Mouse (Mus musculus): ENCODE data around the gene Ubqln3. TPM values are rescaled to one million over a fixed set of nuclear protein-coding genes. Genes with fewer than 3 reads are reported as not detected.

Ubqln3 gene
- polyA plus RNA-seq (2012; rRNA removed) = not detected in 2 replicates

GRCm38 (mm10) chr7:104143179-104143578 is at the start of gene Ubqln3:
Gene Ubqln3, minus strand, starts transcription at chr7:104143279.

GRCm38 (mm10) chr7:104183292-104183691 is 40.2 kb upstream of the Ubqln3 start, which contains the start of gene Olfr648:
Gene Olfr648, minus strand, starts transcription at chr7:104183392.

GRCm38 (mm10) chr7:104150456-104150855 is 7.4 kb upstream of the Ubqln3 start, which contains the start of gene Ubqlnl:
Gene Ubqlnl, minus strand, starts transcription at chr7:104150556.

GRCm38 (mm10) chr7:104137305-104137704 is 5.8 kb downstream of the Ubqln3 start, which contains the start of gene Olfr643:
Gene Olfr643, minus strand, starts transcription at chr7:104137405.

GRCm38 (mm10) chr7:104129726-104130125 is 13.4 kb downstream of the Ubqln3 start, which contains the start of gene Ubqln5:
Gene Ubqln5, minus strand, starts transcription at chr7:104129826.

GRCm38 (mm10) chr7:104104757-104104972 is 38.4 kb downstream of the Ubqln3 start, which contains the start of gene Olfr646:
Gene Olfr646, plus strand, starts transcription at chr7:104104873.

Other genes with a start within 250 kb of the Ubqln3 start
- not detected in 2 replicates for gene Olfr64, start 248.8 kb downstream of the Ubqln3 start, polyA plus RNA-seq (2012; rRNA removed)
- gene Olfr65, start 239.8 kb downstream of the Ubqln3 start, polyA plus RNA-seq (2012; rRNA removed) = not detected in 2 replicates
- gene Olfr631, start 214.5 kb downstream of the Ubqln3 start, polyA plus RNA-seq (2012; rRNA removed) = 0.12 TPM in 1 of 2 replicates, not detected in the other
- not detected in 2 replicates for gene Olfr632, start 208.9 kb downstream of the Ubqln3 start, polyA plus RNA-seq (2012; rRNA removed)
- gene Olfr633, start 198.8 kb downstream of the Ubqln3 start, polyA plus RNA-seq (2012; rRNA removed) = not detected in 2 replicates
- gene Olfr635, start 172.1 kb downstream of the Ubqln3 start, polyA plus RNA-seq (2012; rRNA removed) = not detected in 2 replicates
- gene Olfr638, start 144.5 kb downstream of the Ubqln3 start, polyA plus RNA-seq (2012; rRNA removed) = not detected in 2 replicates
- not detected in 2 replicates for gene Olfr639, start 126.0 kb downstream of the Ubqln3 start, polyA plus RNA-seq (2012; rRNA removed)
- not detected in 2 replicates for gene Olfr640, start 117.7 kb downstream of the Ubqln3 start, polyA plus RNA-seq (2012; rRNA removed)
- not detected in 2 replicates for gene Olfr641, start 107.8 kb downstream of the Ubqln3 start, polyA plus RNA-seq (2012; rRNA removed)
- gene Olfr642, start 90.6 kb downstream of the Ubqln3 start, polyA plus RNA-seq (2012; rRNA removed) = not detected in 2 replicates
- not detected in 2 replicates for gene 4930516K23Rik, start 81.8 kb downstream of the Ubqln3 start, polyA plus RNA-seq (2012; rRNA removed)
- gene Olfr644, start 71.4 kb downstream of the Ubqln3 start, polyA plus RNA-seq (2012; rRNA removed) = not detected in 2 replicates
- not detected in 2 replicates for gene Olfr645, start 57.8 kb downstream of the Ubqln3 start, polyA plus RNA-seq (2012; rRNA removed)
- not detected in 2 replicates for gene Olfr646, start 38.4 kb downstream of the Ubqln3 start, polyA plus RNA-seq (2012; rRNA removed)
- gene Ubqln5, start 13.5 kb downstream of the Ubqln3 start, polyA plus RNA-seq (2012; rRNA removed) = not detected in 2 replicates
- not detected in 2 replicates for gene Olfr643, start 5.9 kb downstream of the Ubqln3 start, polyA plus RNA-seq (2012; rRNA removed)
- gene Ubqlnl, start 7.3 kb upstream of the Ubqln3 start, polyA plus RNA-seq (2012; rRNA removed) = not detected in 2 replicates
- not detected in 2 replicates for gene Olfm5, start 21.6 kb upstream of the Ubqln3 start, polyA plus RNA-seq (2012; rRNA removed)
- not detected in 2 replicates for gene Olfr648, start 40.1 kb upstream of the Ubqln3 start, polyA plus RNA-seq (2012; rRNA removed)
- gene Olfr649, start 52.7 kb upstream of the Ubqln3 start, polyA plus RNA-seq (2012; rRNA removed) = not detected in 2 replicates
- gene Trim6, start 75.5 kb upstream of the Ubqln3 start, polyA plus RNA-seq (2012; rRNA removed) = 4.6 and 4.8 TPM in 2 replicates
- 2.0 and 2.5 TPM in 2 replicates for gene Trim34a, start 101.2 kb upstream of the Ubqln3 start, polyA plus RNA-seq (2012; rRNA removed)
- gene Trim5, start 144.8 kb upstream of the Ubqln3 start, polyA plus RNA-seq (2012; rRNA removed) = 0.21 TPM in 2 replicates
- 2.3 TPM in 2 replicates for gene Trim12a, start 172.2 kb upstream of the Ubqln3 start, polyA plus RNA-seq (2012; rRNA removed)
- 1.4 and 2.2 TPM in 2 replicates for gene Trim34b, start 186.2 kb upstream of the Ubqln3 start, polyA plus RNA-seq (2012; rRNA removed)
- gene Trim12c, start 210.1 kb upstream of the Ubqln3 start, polyA plus RNA-seq (2012; rRNA removed) = 2.0 and 2.3 TPM in 2 replicates
- gene Trim30b, start 226.6 kb upstream of the Ubqln3 start, polyA plus RNA-seq (2012; rRNA removed) = 0.06 TPM in 1 of 2 replicates, not detected in the other